Mouse (Mus musculus): ENCODE data around the gene Ush2a.

- TF ChIP-seq CTCF (IDR thresholded peaks at IDR 0.05; ENCODE audit: low read depth, low read length): no peak
- no peak for TF ChIP-seq POLR2A (IDR thresholded peaks at IDR 0.05; ENCODE audit: extremely low read depth, insufficient read depth, low read length)
These were observed 394.3 kb downstream of the Ush2a start for GRCm38 (mm10) chr1:188656121-188656520.
